Mouse (Mus musculus): Measurements from ENCODE around the gene Rara. TPM values are rescaled to one million over a fixed set of nuclear protein-coding genes. Genes with fewer than 3 reads are reported as not detected.
A peak's percentile ranks its signal among the peaks of the same experiment; 100 is the strongest.

Gene Rara
- total and polyA plus RNA-seq, 3 experiments, result 4.5 to 13.7 (median 12.1) TPM

DNA sequence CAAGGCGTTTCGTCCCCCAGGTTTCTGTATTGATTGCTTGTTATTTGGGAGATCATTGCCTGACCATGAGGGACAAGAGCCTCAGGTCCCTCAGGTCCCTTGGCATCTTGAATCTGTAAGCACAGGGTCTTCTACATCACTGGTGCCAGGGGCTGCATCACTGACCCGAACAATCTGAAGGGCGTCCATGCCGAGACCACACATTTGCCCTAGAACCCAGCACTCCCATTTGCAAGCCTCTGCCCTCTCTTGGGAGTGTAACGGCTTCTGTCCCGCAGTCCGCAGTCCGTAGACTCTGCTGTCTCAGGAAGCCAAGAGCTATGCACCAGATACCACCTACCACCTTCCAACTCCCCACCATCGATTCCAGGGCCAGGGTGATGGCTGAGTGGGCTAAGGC is 28.7 kb downstream of the Rara start:
- Histone ChIP-seq H3K4me1 (ENCODE audit: control insufficient read depth in 1 of 2, insufficient read depth in 2 of 2) (peaks cover 20 to 51% of the 10 kb centered on the region in 2 experiments), H3K9ac (ENCODE audit: insufficient read depth, low read depth) (no peak overlapping the region)
- dilution Hi-C loops (cut with MboI; ENCODE audit: extremely low pct_ligation_motif_present, extremely low pct_unique_long_range_greater_than_20kb, low sequenced_read_pairs), result no loop called here

DNA sequence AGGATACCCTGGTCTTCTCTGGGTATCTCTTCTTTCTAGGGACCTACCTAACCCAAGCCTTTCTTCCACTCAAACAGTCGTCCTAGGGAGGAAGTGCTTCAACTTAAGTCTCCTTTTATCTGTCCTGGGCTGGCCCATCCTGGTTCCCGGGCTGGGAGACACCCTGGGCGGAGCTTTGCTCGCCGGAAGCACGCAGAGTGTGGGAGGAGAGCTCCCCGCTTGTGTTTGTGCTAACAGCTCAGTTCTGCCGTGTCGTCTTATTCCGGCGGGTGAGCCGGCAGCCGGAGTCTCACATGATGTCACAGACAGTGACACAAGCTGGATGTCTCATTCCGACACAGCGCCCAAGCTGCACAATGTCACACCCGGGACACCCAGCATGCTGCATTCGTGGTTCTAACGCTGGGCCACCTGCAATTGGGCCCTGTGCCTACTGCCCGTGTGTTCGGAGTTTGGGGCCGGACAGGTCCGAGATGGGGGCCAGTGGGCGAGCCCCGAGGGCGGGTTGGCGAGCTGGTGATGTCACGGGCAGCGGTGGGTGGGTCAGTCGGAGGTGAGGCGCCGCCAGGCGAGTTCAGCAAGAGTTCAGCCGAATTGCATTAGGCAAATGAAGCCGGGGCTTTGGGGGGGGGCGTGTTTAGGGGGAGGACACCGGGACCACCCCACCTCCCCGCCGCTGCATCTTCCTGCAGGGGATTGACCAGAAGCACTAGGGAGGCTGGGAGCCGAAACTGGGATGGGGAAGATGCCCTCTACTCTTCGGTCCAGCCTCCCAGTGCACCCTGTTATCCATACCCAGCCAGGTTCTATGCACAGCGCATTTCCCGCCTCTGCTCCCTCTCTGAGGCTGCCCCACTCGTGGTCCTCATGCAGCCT is 32.1 kb downstream of the Rara start:
- Histone ChIP-seq H3K9ac (ENCODE audit: insufficient read depth, low read depth) (peak overlapping the region; percentile 10; the same call in 1 of the 2 replicates), H3K27me3 (replicated peaks) (no peaks in the 10 kb centered on the region), H3K36me3 (replicated peaks in 1 of 2; ENCODE audit: control insufficient read depth in 1 of 2, insufficient read depth in 1 of 2, low read length in 1 of 2) (peaks cover 10 to 38% of the 10 kb centered on the region in 2 experiments), H3K9me3 (replicated peaks; ENCODE audit: low read length) (no peaks in the 10 kb centered on the region), H3K27ac (ENCODE audit: insufficient read depth, low read depth) (peak overlapping the region; percentile 3; the same call in 1 of the 2 replicates), H3K4me1 (ENCODE audit: control insufficient read depth in 1 of 2, insufficient read depth in 2 of 2) (peaks cover 33 to 58% of the 10 kb centered on the region in 2 experiments), H3K79me2 (replicated peaks; ENCODE audit: control insufficient read depth, extremely low read depth, insufficient read depth, poor library complexity, severe bottlenecking) (0 out of 2 replicates have a peak, but pooled peaks cover 3% of the 10 kb centered on the region), H3K4me3 (replicated peaks in 1 of 3; ENCODE audit: low read depth in 2 of 3, low read length in 2 of 3, poor library complexity in 1 of 3) (peak overlapping the region; percentile 24 to 54 (median 25)), H3K4me2 (ENCODE audit: insufficient read depth, low read depth, poor library complexity, severe bottlenecking) (peak overlapping the region; percentile 59)
- DNase-seq (ENCODE audit: extremely low read depth), result peak; percentile 51
- in situ Hi-C loops (cut with MboI; ENCODE audit: low pct_ligation_motif_present, low pct_unique_long_range_greater_than_20kb, low sequenced_read_pairs) (no loop called here), dilution Hi-C loops (cut with MboI; ENCODE audit: extremely low pct_ligation_motif_present, extremely low pct_unique_long_range_greater_than_20kb, low sequenced_read_pairs) (no loop called here)
- TF ChIP-seq TBP (conservative IDR thresholded peaks at IDR 0.05; ENCODE audit: low read depth, low read length) (0 out of 2 replicates have a peak, but pooled peaks have one; percentile 53), JUND (conservative IDR thresholded peaks at IDR 0.05; ENCODE audit: low read depth, low read length) (no peak), PAX5 (IDR thresholded peaks at IDR 0.05; ENCODE audit: low read length) (no peak), HCFC1 (IDR thresholded peaks at IDR 0.05; ENCODE audit: low read depth, low read length) (peak; percentile 52), E2F4 (IDR thresholded peaks at IDR 0.05; ENCODE audit: insufficient replicate concordance, low read depth, low read length) (no peak), TCF12 (IDR thresholded peaks at IDR 0.05; ENCODE audit: low read depth, low read length) (no peak), JUN (IDR thresholded peaks at IDR 0.05; ENCODE audit: insufficient read depth, low read depth, low read length) (no peak), POLR2A (IDR thresholded peaks at IDR 0.05; ENCODE audit: low read depth, low read length) (peak; percentile 44; the same call in 1 of the 2 replicates), MAZ (IDR thresholded peaks at IDR 0.05; ENCODE audit: low read depth, low read length) (no peak), MAX (IDR thresholded peaks at IDR 0.05; ENCODE audit: low read length) (peak; percentile 31; the same call in 1 of the 2 replicates), ETS1 (conservative IDR thresholded peaks at IDR 0.05; ENCODE audit: low read depth, low read length) (peak; percentile 71), CHD2 (IDR thresholded peaks at IDR 0.05; ENCODE audit: low read length) (no peak), EP300 (IDR thresholded peaks at IDR 0.05; ENCODE audit: low read length) (no peak), NELFE (IDR thresholded peaks at IDR 0.05; ENCODE audit: low read depth, low read length) (no peak), POLR2AphosphoS2 (IDR thresholded peaks at IDR 0.05; ENCODE audit: low read depth, low read length) (no peak), MXI1 (IDR thresholded peaks at IDR 0.05; ENCODE audit: low read depth, low read length) (peak; percentile 48; the same call in 1 of the 2 replicates), RCOR1 (conservative IDR thresholded peaks at IDR 0.05; ENCODE audit: low read depth, low read length) (no peak), CHD1 (IDR thresholded peaks at IDR 0.05; ENCODE audit: low read depth, low read length) (no peak), GABPA (IDR thresholded peaks at IDR 0.05; ENCODE audit: insufficient replicate concordance, low read depth, low read length) (no peak), NRF1 (IDR thresholded peaks at IDR 0.05; ENCODE audit: low read depth, low read length) (no peak), SMC3 (IDR thresholded peaks at IDR 0.05; ENCODE audit: low read depth, low read length) (no peak), UBTF (IDR thresholded peaks at IDR 0.05; ENCODE audit: low read depth, low read length) (no peak), USF2 (conservative IDR thresholded peaks at IDR 0.05; ENCODE audit: low read depth, low read length) (no peak), KAT2A (IDR thresholded peaks at IDR 0.05; ENCODE audit: insufficient replicate concordance, low read length) (no peak), RAD21 (IDR thresholded peaks at IDR 0.05; ENCODE audit: low read depth, low read length) (no peak), ZMIZ1 (IDR thresholded peaks at IDR 0.05; ENCODE audit: low read depth, low read length) (no peak)

More for the DNA sequence above, 28.7 kb downstream of the Rara start:
- H3K27ac ChIP-seq (ENCODE audit: insufficient read depth, low read depth), result no peak overlapping the region
- H3K4me3 ChIP-seq (replicated peaks in 1 of 3; ENCODE audit: low read depth in 2 of 3, low read length in 2 of 3, poor library complexity in 1 of 3), result no peak overlapping the region
- no peak overlapping the region for H3K4me2 ChIP-seq (ENCODE audit: insufficient read depth, low read depth, poor library complexity, severe bottlenecking)
- no peaks in the 10 kb centered on the region for H3K27me3 ChIP-seq (replicated peaks)
- in situ Hi-C loops (cut with MboI; ENCODE audit: low pct_ligation_motif_present, low pct_unique_long_range_greater_than_20kb, low sequenced_read_pairs), result no loop called here
- peaks cover 10 to 47% of the 10 kb centered on the region in 2 experiments for H3K36me3 ChIP-seq (replicated peaks in 1 of 2; ENCODE audit: control insufficient read depth in 1 of 2, insufficient read depth in 1 of 2, low read length in 1 of 2)
- H3K9me3 ChIP-seq (replicated peaks; ENCODE audit: low read length), result no peaks in the 10 kb centered on the region
- DNase-seq (ENCODE audit: extremely low read depth), result no peak
- H3K79me2 ChIP-seq (replicated peaks; ENCODE audit: control insufficient read depth, extremely low read depth, insufficient read depth, poor library complexity, severe bottlenecking), result no peaks in the 10 kb centered on the region
- TF ChIP-seq ETS1 (conservative IDR thresholded peaks at IDR 0.05; ENCODE audit: low read depth, low read length), result no peak
- TF ChIP-seq MAX (IDR thresholded peaks at IDR 0.05; ENCODE audit: low read length), result no peak
- no peak for TF ChIP-seq BHLHE40 (IDR thresholded peaks at IDR 0.05; ENCODE audit: low read depth, low read length)
- TF ChIP-seq ZC3H11A (IDR thresholded peaks at IDR 0.05; ENCODE audit: low read depth, low read length), result no peak
- no peak for TF ChIP-seq MXI1 (IDR thresholded peaks at IDR 0.05; ENCODE audit: low read depth, low read length)
- no peak for TF ChIP-seq RAD21 (IDR thresholded peaks at IDR 0.05; ENCODE audit: low read depth, low read length)
- TF ChIP-seq CTCF (conservative IDR thresholded peaks at IDR 0.05 in 1 of 2, IDR thresholded peaks at IDR 0.05 in 1 of 2; ENCODE audit: low read depth in 2 of 2, low read length in 2 of 2), result no peak
- TF ChIP-seq ZMIZ1 (IDR thresholded peaks at IDR 0.05; ENCODE audit: low read depth, low read length), result no peak
- no peak for TF ChIP-seq POLR2A (IDR thresholded peaks at IDR 0.05; ENCODE audit: low read depth, low read length)
- TF ChIP-seq IRF4 (IDR thresholded peaks at IDR 0.05; ENCODE audit: low read depth, low read length), result no peak
- TF ChIP-seq EP300 (IDR thresholded peaks at IDR 0.05; ENCODE audit: low read length), result no peak
- no peak for TF ChIP-seq SMC3 (IDR thresholded peaks at IDR 0.05; ENCODE audit: low read depth, low read length)

Data from CH12.LX (cell line).